Comparison of ENCODE assay signal across 11 mouse cellular contexts in genomic region chr12:69776607-69777340, GRCm38 (mm10). TPM values are rescaled to one million over a fixed set of nuclear protein-coding genes. Genes with fewer than 3 reads are reported as not detected.
DNase-seq lines count a peak whose midpoint lies in the region; ATAC-seq lines count a peak whose summit lies in the region.
"Had no signal": no experiment of that assay in that cellular context is flagged by ENCODE, and none has a peak within 500 bp of the region (broad histone marks: within the 10 kb centered on the region; RNA-seq: fewer than 3 reads in every experiment).

No protein-coding gene starts in this region.

- H3K4me2 ChIP-seq in neural tube, embryonic 11.5 days (ENCODE audit: low read depth), result no peak overlapping the region
- H3K4me2 ChIP-seq in neural tube, embryonic 15.5 days, result no peak overlapping the region
- H3K4me2 ChIP-seq in kidney, embryonic 14.5 days (replicated peaks; ENCODE audit: low read depth, low read length), result no peak overlapping the region
- no peak overlapping the region; the same call in 1 of the 2 replicates for H3K4me2 ChIP-seq in lung, embryonic 16.5 days (ENCODE audit: low read depth, low read length)
- H3K4me2 ChIP-seq: heart, embryonic 15.5 days; midbrain, embryonic 15.5 days had no signal

- H3K4me1 ChIP-seq in neural tube, embryonic 11.5 days (ENCODE audit: control insufficient read depth, insufficient read depth, low read length), result no peaks in the 10 kb centered on the region
- H3K4me1 ChIP-seq in neural tube, embryonic 15.5 days, result no peaks in the 10 kb centered on the region
- H3K4me1 ChIP-seq in kidney, embryonic 14.5 days (ENCODE audit: control insufficient read depth, insufficient read depth, low read length), result peaks cover 16% of the 10 kb centered on the region
- H3K4me1 ChIP-seq in lung, embryonic 16.5 days (replicated peaks; ENCODE audit: control insufficient read depth, insufficient read depth, low read length), result peaks cover 3% of the 10 kb centered on the region
- H3K4me1 ChIP-seq: midbrain, embryonic 15.5 days had no signal

- no peaks in the 10 kb centered on the region for H3K9me3 ChIP-seq in neural tube, embryonic 11.5 days (ENCODE audit: control insufficient read depth, low read length)
- no peaks in the 10 kb centered on the region for H3K9me3 ChIP-seq in neural tube, embryonic 15.5 days (replicated peaks)
- no peaks in the 10 kb centered on the region for H3K9me3 ChIP-seq in kidney, embryonic 14.5 days (ENCODE audit: control insufficient read depth, low read length)
- no peaks in the 10 kb centered on the region for H3K9me3 ChIP-seq in lung, embryonic 16.5 days (ENCODE audit: control insufficient read depth, low read length)
- H3K9me3 ChIP-seq: heart, embryonic 15.5 days; midbrain, embryonic 15.5 days had no signal

- 77% methylated on average over 11 of the region's 11 CpGs for WGBS in neural tube, embryonic 11.5 days
- 73% methylated on average over 11 of the region's 11 CpGs for WGBS in neural tube, embryonic 15.5 days
- WGBS in kidney, embryonic 14.5 days, result 67% methylated on average over 11 of the region's 11 CpGs
- 49% methylated on average over 11 of the region's 11 CpGs for WGBS in lung, embryonic 16.5 days

- H3K4me3 ChIP-seq in neural tube, embryonic 11.5 days (ENCODE audit: low read depth, low read length), result no peak overlapping the region
- no peak overlapping the region for H3K4me3 ChIP-seq in neural tube, embryonic 15.5 days (replicated peaks)
- H3K4me3 ChIP-seq in kidney, embryonic 14.5 days (ENCODE audit: low read length), result no peak overlapping the region
- H3K4me3 ChIP-seq in lung, embryonic 16.5 days (ENCODE audit: low read length), result no peak overlapping the region
- H3K4me3 ChIP-seq: heart, embryonic 15.5 days; midbrain, embryonic 15.5 days had no signal

- no peaks in the 10 kb centered on the region for H3K27me3 ChIP-seq in neural tube, embryonic 11.5 days (ENCODE audit: control insufficient read depth, insufficient read depth, low read length)
- H3K27me3 ChIP-seq in neural tube, embryonic 15.5 days (replicated peaks), result no peaks in the 10 kb centered on the region
- no peaks in the 10 kb centered on the region for H3K27me3 ChIP-seq in kidney, embryonic 14.5 days (ENCODE audit: control insufficient read depth, insufficient read depth, low read length)
- no peaks in the 10 kb centered on the region for H3K27me3 ChIP-seq in lung, embryonic 16.5 days (ENCODE audit: control insufficient read depth, insufficient read depth, low read depth, low read length)
- H3K27me3 ChIP-seq: heart, embryonic 15.5 days; midbrain, embryonic 15.5 days had no signal

- ATAC-seq in neural tube, embryonic 11.5 days (ENCODE audit: insufficient read depth, low FRiP score, low TSS enrichment), result no peak
- no peak for ATAC-seq in neural tube, embryonic 15.5 days (ENCODE audit: low FRiP score)
- ATAC-seq in kidney, embryonic 14.5 days (ENCODE audit: low FRiP score, low TSS enrichment), result no peak
- peak; percentile 75 for ATAC-seq in lung, embryonic 16.5 days (ENCODE audit: low read depth)
- ATAC-seq: midbrain, embryonic 15.5 days had no signal

- intact Hi-C loops in left cerebral cortex, postnatal 10 days (cut with DNase I), result no loop called here

- H3K36me3 ChIP-seq in neural tube, embryonic 11.5 days (ENCODE audit: control insufficient read depth, insufficient read depth, low read length), result no peaks in the 10 kb centered on the region
- H3K36me3 ChIP-seq in neural tube, embryonic 15.5 days, result no peaks in the 10 kb centered on the region
- H3K36me3 ChIP-seq in kidney, embryonic 14.5 days (ENCODE audit: control insufficient read depth, insufficient read depth, low read length), result no peaks in the 10 kb centered on the region
- H3K36me3 ChIP-seq in lung, embryonic 16.5 days (ENCODE audit: control insufficient read depth, insufficient read depth, low read length), result no peaks in the 10 kb centered on the region
- H3K36me3 ChIP-seq: heart, embryonic 15.5 days; midbrain, embryonic 15.5 days had no signal

- H3K27ac ChIP-seq in neural tube, embryonic 11.5 days (ENCODE audit: low read depth, low read length), result no peak overlapping the region
- no peak overlapping the region for H3K27ac ChIP-seq in neural tube, embryonic 15.5 days (replicated peaks)
- peak overlapping the region; percentile 85; the same call in 1 of the 2 replicates for H3K27ac ChIP-seq in kidney, embryonic 14.5 days (ENCODE audit: low read depth, low read length)
- peak overlapping the region; percentile 48 for H3K27ac ChIP-seq in lung, embryonic 16.5 days (ENCODE audit: low read length)
- H3K27ac ChIP-seq: heart, embryonic 15.5 days; midbrain, embryonic 15.5 days had no signal

- no peak overlapping the region for H3K9ac ChIP-seq in neural tube, embryonic 11.5 days (ENCODE audit: low read length)
- no peak overlapping the region for H3K9ac ChIP-seq in neural tube, embryonic 15.5 days (replicated peaks)
- no peak overlapping the region for H3K9ac ChIP-seq in kidney, embryonic 14.5 days (ENCODE audit: low read depth, low read length)
- H3K9ac ChIP-seq in lung, embryonic 16.5 days (ENCODE audit: low read length), result no peak overlapping the region
- H3K9ac ChIP-seq: heart, embryonic 15.5 days; midbrain, embryonic 15.5 days had no signal

- DNase-seq in neural tube, embryonic 11.5 days (ENCODE audit: low spot score), result peak; percentile 5
- peak; percentile 56 for DNase-seq in thymus, postnatal 4 days
- no peak for DNase-seq in left cerebral cortex, postnatal 10 days (ENCODE audit: extremely low spot score in 1 of 2, low spot score in 2 of 2)
- DNase-seq in right cerebral cortex, adult 18-20 months, result no peak
- no peak for DNase-seq in gastrocnemius, postnatal 10 days
- DNase-seq: adrenal gland, postnatal 14 days had no signal

RNA-seq across cellular contexts. Expression of gene Cdkl1, which starts 14.3 kb away (rescaled TPM):
- 0.52 and 0.53 TPM in 2 replicates for polyA plus RNA-seq in neural tube, embryonic 11.5 days (2014; fragmentation: Nextera tagmentation; extraction: Ambion mirVana)
- 9.3 and 11.9 TPM in 2 replicates for polyA plus RNA-seq in neural tube, embryonic 15.5 days (2015; fragmentation: Nextera tagmentation; extraction: Ambion mirVana)
- 11.6 and 20.7 TPM in 2 replicates for polyA plus RNA-seq in kidney, embryonic 14.5 days (2014; fragmentation: Nextera tagmentation; extraction: Ambion mirVana)
- 1.3 and 2.0 TPM in 2 replicates for polyA plus RNA-seq in lung, embryonic 16.5 days (2015; fragmentation: Nextera tagmentation; extraction: Ambion mirVana)
- 10 to 100 TPM; 43.7 to 43.8 TPM for total RNA-seq in left cerebral cortex, postnatal 10 days (2021)
- 1 to 10 TPM; 1.4 to 2.1 TPM for total RNA-seq in gastrocnemius, postnatal 10 days (2021)

RNA-seq across cellular contexts. Expression of gene Atp5s, which starts 52.0 kb away (rescaled TPM):
- 21.1 and 24.0 TPM in 2 replicates for polyA plus RNA-seq in neural tube, embryonic 11.5 days (2014; fragmentation: Nextera tagmentation; extraction: Ambion mirVana)
- 37.6 and 40.3 TPM in 2 replicates for polyA plus RNA-seq in neural tube, embryonic 15.5 days (2015; fragmentation: Nextera tagmentation; extraction: Ambion mirVana)
- polyA plus RNA-seq in kidney, embryonic 14.5 days (2014; fragmentation: Nextera tagmentation; extraction: Ambion mirVana), result 29.4 and 37.6 TPM in 2 replicates
- polyA plus RNA-seq in lung, embryonic 16.5 days (2015; fragmentation: Nextera tagmentation; extraction: Ambion mirVana), result 35.3 and 36.4 TPM in 2 replicates
- total RNA-seq in left cerebral cortex, postnatal 10 days (2021), result 10 to 100 TPM; 25.2 to 28.2 TPM
- total RNA-seq in gastrocnemius, postnatal 10 days (2021), result 10 to 100 TPM in 1 of 2 experiments, 1 to 10 TPM in 1; 8.4 to 12.1 TPM

RNA-seq across cellular contexts. Expression of gene L2hgdh, which starts 52.1 kb away (rescaled TPM):
- polyA plus RNA-seq in neural tube, embryonic 11.5 days (2014; fragmentation: Nextera tagmentation; extraction: Ambion mirVana), result 13.0 and 15.3 TPM in 2 replicates
- 12.6 and 13.4 TPM in 2 replicates for polyA plus RNA-seq in neural tube, embryonic 15.5 days (2015; fragmentation: Nextera tagmentation; extraction: Ambion mirVana)
- 12.6 and 19.5 TPM in 2 replicates for polyA plus RNA-seq in kidney, embryonic 14.5 days (2014; fragmentation: Nextera tagmentation; extraction: Ambion mirVana)
- 14.3 and 15.5 TPM in 2 replicates for polyA plus RNA-seq in lung, embryonic 16.5 days (2015; fragmentation: Nextera tagmentation; extraction: Ambion mirVana)
- 10 to 100 TPM; 11.6 to 16.7 TPM for total RNA-seq in left cerebral cortex, postnatal 10 days (2021)
- total RNA-seq in gastrocnemius, postnatal 10 days (2021), result 10 to 100 TPM; 31.1 to 32.6 TPM

Comparison
In these comparisons a context has a peak if more than half of its experiments do, and no peak if none do; other contexts are left out.
1. DNase-seq: peak in neural tube, embryonic 11.5 days (single experiment) and thymus, postnatal 4 days (single experiment); none in left cerebral cortex, postnatal 10 days (0 of 2), right cerebral cortex, adult 18-20 months (single experiment) and gastrocnemius, postnatal 10 days (single experiment).
2. H3K27ac ChIP-seq: peak in kidney, embryonic 14.5 days (single experiment) and lung, embryonic 16.5 days (single experiment); none in neural tube, embryonic 11.5 days (single experiment) and neural tube, embryonic 15.5 days (single experiment).